Mouse (Mus musculus): ENCODE data around the gene Polg2.

DNA sequence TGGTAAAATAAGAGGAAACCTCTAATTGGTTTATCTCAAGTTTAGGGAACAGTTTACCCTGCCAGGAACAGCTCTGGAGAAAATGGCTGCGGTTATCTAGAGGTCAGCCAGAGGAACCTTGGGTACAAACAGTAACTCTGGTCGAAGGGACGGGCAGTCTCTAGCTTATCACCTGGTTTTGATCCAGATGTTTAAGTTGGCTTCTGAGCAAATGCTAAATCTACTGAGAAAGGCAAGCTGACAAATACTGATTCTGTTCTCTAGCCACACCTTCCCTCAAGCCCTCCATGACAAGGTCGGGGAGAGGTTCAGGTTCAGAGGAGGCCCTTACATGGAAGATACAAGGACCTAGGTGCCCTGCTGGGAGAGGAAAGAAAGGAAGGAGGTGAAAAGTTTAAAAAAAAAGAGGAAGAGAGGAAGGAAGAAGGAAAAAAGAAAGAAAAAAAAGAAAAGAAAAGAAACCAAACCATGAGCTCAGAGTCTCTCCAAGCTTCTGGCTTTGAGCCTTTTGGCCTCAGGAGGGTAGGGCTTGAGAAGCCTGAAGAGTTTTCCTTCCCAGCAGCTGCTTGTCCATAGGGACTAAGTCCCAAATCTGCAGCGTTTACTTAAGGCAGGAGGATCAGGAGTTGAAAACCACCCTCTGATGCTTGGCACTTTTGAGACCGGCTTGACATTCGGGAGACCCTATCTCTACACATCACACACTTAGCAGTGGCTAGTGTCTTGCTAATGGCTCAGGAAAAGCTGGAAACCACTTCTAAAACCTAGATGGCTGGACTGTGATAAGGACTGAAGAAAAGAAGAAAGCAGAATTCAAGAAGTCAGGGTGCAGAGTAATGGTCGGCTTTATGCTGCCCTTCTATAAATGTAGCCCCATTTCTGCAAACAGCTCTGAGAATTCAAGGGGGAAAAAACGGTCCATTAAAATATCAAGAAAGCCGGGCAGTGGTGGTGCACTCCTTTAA is 50.7 kb downstream of the Polg2 start:
- TF ChIP-seq CTCF (IDR thresholded peaks at IDR 0.05; ENCODE audit: borderline replicate concordance, insufficient read depth, low read depth, low read length), result no peak
- TF ChIP-seq POLR2A (IDR thresholded peaks at IDR 0.05; ENCODE audit: borderline replicate concordance, insufficient read depth, low read length), result no peak

Data from cerebellum, adult 2 months (tissue).